Mouse (Mus musculus) heart, adult 2 months (tissue): Measurements from ENCODE around the gene Klf15.

Source experiments
- CTCF ChIP-seq: fragments of 200-600 bp; IDR thresholded peaks from 2 replicates; pipeline ENCODE4 v1.8.1; 2022; ENCODE audit warnings: antibody characterized with exemption, mild to moderate bottlenecking, moderate library complexity
- POLR2A ChIP-seq: fragments of 200-500 bp; IDR thresholded peaks from 2 replicates; pipeline ENCODE4 v1.6.1; 2011; ENCODE audit warnings: mild to moderate bottlenecking, low read depth, low read length, control low read depth; ENCODE audit not compliant: insufficient read depth

- no peak for TF ChIP-seq CTCF
- no peak for TF ChIP-seq POLR2A
Measured at GRCm38 (mm10) chr6:90452603-90453002, 9.8 kb upstream of the Klf15 start.
